Mouse (Mus musculus): ENCODE data around the gene Krtap6-1.
"Not testable (repeated sequence)": the region's sequence is repeated elsewhere in the genome, so short reads cannot be mapped to it uniquely, and the experiment has no call there.

Gene Krtap6-1

DNA sequence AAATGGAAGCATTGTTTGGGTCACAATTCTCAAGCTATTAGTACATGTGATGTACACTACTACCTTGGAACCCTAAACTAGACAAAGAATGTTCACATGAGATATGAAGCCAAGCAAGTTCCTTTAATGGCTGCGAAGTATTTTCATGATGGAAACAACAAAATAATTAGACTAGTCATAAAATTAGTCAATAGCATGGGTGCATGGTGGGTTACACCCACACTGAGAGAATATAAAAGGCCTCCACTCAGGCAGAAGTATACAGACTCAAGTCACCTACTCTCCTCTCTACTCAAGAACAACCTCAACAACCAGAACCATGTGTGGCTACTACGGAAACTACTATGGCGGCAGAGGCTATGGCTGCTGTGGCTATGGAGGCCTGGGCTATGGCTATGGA is at the start of gene Krtap6-1:
Gene Krtap6-1, plus strand, starts transcription at position 301 of the 400 bp plus-strand sequence.
- not testable (repeated sequence) for DNase-seq (ENCODE audit: low spot score in 2 of 2)

DNA sequence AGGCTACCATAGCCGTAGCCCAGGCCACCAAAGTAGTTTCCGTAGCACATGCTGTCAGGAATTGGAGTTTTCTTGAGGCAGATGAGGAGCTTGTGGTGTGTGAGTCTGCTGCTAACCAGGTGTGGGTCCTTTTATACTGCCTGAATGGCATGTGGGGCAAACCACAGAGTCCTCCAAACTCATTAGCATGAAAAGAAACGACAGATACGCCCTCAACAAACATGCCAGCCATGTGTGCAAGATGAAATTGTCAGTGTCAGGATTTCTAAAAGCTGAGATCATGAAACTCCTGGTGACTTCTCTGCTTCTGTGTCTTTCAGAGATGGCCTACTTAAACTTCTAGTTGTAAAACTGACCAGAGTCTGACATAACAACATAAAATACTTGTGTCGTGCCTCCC is 20.8 kb upstream of the Krtap6-1 start, which contains the start of gene Krtap22-2:
Gene Krtap22-2, minus strand, starts transcription at position 101 of the 400 bp plus-strand sequence.
- DNase-seq (ENCODE audit: low spot score in 2 of 2), result no peak

DNA sequence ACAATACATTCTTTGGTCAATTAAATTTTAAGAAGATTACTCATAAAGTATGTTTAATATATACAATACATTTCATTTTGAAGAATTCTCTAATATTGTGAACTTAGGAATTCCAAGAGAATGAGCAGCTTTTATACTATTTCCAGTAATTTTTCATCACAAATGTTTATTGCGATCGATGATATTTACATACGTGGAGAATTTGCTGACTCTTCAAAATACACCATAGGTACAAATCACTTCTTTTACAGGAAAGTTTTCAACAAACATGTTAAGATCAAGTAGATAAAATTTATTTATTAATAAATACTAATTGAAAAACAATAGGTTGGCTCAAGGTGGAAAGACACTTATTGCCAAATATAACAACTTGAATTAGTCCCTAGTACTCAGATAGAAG is 17.5 kb upstream of the Krtap6-1 start:
- no peak for DNase-seq (ENCODE audit: low spot score in 2 of 2)

DNA sequence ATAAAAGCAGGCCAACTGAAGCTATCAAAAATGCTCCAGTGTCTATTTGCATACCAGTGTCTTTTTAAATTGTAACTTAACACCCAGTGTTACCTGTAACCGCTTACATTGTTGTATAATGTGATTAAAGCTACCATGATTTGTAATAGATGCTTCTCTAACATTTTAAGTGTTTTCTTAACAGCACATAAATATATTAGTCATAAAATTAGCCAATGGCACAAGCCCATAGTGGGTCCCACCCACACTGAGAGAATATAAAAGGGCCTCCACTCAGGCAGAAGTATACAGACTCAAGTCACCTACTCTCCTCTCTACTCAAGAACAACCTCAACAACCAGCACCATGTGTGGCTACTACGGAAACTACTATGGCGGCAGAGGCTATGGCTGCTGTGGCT is 16.5 kb upstream of the Krtap6-1 start, which contains the start of gene Gm10229:
Gene Gm10229, plus strand, starts transcription at position 301 of the 400 bp plus-strand sequence.
- not testable (repeated sequence) for DNase-seq (ENCODE audit: low spot score in 2 of 2)

DNA sequence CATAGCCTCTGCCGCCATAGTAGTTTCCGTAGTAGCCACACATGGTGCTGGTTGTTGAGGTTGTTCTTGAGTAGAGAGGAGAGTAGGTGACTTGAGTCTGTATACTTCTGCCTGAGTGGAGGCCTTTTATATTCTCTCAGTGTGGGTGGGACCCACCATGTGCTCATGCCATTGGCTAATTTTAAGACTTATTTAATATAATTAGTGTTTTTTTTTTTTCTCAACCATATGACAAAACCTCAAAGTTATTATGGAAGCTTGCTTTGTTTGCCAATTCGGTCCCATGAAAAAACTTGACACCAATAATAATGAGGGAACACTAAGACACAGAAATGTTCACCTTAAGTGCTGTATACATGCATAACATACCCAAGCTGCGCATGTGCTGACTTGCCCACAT is 9.9 kb downstream of the Krtap6-1 start, which contains the start of gene Gm10228:
Gene Gm10228, minus strand, starts transcription at position 101 of the 400 bp plus-strand sequence.
- not testable (repeated sequence) for DNase-seq (ENCODE audit: low spot score in 2 of 2)

DNA sequence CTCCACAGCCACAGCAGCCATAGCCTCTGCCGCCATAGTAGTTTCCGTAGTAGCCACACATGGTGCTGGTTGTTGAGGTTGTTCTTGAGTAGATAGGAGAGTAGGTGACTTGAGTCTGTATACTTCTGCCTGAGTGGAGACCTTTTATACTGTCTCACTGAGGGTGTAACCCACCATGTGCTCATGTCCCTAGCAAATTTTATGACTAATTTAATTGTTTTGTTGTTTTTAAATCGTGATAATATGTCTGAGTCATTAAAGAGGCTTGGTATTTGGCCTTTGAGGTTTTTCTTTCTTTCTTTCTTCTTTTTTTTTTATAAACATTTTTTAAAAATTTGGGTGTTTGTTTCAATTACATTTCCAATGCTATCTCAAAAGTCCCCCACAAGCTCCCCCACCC is 16.3 kb downstream of the Krtap6-1 start, which contains the start of gene Krtap6-5:
Gene Krtap6-5, minus strand, starts transcription at position 101 of the 400 bp plus-strand sequence.
- DNase-seq (ENCODE audit: low spot score in 2 of 2), result no peak

DNA sequence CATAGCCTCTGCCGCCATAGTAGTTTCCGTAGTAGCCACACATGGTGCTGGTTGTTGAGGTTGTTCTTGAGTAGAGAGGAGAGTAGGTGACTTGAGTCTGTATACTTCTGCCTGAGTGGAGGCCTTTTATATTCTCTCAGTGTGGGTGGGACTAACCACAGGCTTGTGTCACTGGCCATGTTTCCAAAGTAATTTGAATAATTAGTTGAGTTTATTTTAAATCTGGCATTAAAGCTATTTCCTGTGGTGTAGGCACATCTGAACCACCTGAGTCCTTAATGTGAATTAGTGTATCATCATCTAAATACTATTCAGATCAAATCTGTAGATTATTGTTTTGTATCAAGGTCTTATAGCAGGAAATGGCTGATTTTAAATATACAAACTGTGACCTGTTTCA is 32.4 kb downstream of the Krtap6-1 start, which contains the start of gene 1110025L11Rik:
Gene 1110025L11Rik, minus strand, starts transcription at position 101 of the 400 bp plus-strand sequence.
- not testable (repeated sequence) for DNase-seq (ENCODE audit: low spot score in 2 of 2)

DNA sequence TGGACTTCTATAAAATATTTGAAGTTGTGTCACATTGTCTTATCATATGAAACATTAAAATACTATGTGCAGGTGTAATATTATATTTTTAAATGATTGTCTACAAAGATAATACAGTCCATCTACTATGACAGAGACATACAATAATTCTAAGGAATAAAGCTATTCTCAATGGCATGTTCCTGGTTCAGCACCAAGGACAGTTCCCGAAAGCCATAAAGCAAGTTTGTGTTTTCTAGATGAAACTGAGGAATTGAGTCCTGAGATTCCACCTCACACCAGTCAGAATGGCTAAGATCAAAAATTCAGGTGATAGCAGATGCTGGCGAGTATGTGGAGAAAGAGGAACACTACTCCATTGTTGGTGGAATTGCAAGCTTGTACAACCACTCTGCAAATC is 39.5 kb downstream of the Krtap6-1 start:
- DNase-seq (ENCODE audit: low spot score in 2 of 2), result not testable (repeated sequence)
